Mouse (Mus musculus) forelimb bud, embryonic 11.5 days (tissue): ENCODE measurements around the gene Sh3d21.

ENCODE experiments used
- DNase-seq: peaks from one replicate; pipeline ENCODE4 v3.0.0-alpha.2; 2012; ENCODE audit warnings: low read depth, low spot score

The Sh3d21 gene

DNA sequence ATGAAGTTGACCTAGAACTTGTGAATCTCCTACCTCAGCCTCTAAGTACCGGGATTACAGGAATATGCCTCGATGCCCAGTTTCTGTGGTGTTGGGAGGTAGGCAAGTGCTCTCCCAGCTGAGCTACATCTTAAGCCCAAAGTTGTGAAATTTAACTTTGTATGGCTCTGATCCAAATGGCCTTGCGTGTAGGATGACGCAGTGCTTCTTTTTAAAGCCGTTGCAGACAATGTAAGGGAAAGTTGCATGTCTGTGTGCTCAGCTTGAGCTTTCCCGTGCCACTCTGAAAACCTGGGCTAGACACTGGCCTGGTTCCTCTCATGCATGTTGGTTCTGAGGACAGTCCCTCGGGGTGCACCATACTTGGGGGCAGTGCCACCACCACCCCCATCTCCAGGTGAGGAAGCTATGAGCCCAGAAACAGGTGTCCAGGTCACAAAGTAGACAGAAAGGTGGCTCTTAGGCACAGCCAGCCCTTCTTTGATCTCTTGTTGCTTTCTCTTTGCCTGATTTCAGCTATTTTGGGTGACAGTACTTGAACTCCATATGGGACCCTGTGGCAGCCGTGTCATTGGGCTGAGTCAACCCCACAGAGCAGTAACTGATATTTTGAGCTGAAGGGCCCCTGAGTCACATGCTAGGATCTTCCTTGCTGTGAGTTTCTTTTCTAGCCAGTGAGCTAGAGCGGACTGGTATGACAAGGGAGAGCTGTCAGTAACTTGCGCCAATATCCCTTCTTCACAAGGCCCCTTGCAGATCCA, 53.5 kb downstream of the Sh3d21 start:
- no peak for DNase-seq

DNA sequence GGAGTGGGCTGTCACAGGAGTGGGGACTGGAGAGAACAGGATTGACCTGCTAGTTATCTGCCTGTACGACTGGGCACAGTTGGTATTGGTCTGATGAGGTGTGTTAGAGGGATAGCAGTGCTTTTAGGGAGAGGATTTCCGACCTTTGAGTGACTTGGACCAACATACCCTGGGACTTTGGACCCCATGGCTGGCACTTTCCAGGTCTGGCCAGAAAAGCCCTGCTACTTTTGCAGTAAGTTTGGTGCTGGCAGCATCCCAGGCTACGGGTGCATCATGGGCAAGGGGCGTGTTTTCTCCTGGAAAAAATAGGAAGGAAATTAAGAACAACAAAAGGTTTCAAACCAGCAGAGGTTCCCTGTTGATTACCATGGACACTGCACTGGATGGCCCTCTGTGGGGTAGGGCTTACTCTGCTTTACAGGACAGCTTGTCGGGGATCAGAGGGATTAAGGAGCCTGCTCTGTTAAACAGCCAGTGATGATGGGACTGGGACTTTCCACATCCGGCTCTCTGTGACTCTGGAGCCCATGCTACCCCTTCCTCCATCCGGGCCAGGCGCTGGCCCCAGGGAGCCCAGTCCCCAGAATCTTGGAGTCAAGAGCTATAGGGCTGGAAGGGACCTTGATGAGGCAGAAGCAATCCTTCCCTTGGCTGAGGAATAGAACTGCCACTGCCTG, 55.1 kb downstream of the Sh3d21 start:
- DNase-seq: no peak

DNA sequence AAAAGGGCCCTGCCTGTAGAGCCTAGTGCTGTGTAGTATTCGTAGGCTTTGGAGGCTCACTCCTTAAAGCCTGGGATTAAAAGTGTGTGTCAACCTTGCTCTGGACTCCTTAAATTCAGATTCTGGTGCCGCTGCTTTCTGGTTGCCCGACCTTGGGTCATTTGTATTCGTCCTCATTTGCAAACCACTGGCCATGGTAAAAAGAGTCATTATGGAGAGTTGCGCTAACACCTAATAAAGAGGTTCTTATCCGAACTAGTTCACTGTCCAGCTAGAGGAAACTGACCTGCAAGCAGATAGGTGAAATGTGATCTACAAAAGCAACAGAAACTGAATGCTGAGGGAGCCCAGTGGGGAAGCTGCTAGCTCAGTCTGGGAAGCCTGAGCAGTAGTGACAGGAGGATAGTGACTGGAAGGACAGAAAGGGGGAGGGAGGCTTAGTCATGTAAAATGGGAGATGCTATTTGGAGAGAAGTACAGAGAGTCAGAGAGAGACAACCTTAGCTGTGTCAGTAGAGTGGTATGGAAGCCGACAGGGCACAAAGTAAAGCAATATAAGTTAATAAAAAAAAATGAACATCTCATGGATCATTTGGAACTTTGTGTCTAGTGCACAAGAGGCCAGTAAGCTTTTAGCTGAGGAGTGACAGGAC, 58.0 kb downstream of the Sh3d21 start:
- no peak for DNase-seq

DNA sequence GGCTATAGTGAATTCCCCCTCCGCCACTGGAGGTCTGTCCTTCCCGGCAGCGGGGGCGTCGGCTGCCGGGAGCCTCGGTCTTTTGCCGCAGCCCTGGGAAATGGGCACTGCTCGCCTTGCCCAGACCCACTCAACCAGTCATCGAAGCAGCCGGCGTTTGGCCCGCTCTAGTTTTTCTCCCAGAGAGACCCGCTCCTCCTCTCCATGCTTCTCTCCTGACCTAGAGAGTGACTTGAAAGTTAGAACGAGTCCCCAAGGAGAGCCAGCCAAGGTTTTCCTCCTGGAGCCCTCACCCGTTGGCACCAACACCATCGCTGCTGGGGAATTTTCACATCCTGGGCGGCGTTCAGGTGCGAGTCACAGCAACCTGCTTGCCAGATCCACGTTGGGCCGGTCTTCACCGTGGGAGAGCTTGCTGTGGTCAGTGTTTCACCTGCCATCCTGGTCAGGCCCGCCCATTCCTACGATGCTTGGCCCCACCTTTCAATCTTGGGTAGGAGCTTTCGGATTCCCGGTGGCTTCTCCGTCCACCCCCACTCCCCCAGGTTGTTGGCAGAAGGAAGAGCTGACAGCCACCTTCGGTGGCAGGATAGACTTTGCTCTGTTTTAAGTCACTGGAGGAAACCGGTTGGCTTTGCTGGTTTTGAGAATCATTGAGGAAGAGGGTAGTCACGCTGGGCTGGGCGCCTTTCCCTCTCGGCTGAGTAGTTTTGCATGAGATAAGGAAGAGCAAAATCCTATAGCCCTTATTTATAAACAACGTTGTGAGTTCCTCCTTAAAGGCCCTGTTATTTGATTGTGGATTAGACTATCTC, 58.8 kb downstream of the Sh3d21 start:
- no peak for DNase-seq

DNA sequence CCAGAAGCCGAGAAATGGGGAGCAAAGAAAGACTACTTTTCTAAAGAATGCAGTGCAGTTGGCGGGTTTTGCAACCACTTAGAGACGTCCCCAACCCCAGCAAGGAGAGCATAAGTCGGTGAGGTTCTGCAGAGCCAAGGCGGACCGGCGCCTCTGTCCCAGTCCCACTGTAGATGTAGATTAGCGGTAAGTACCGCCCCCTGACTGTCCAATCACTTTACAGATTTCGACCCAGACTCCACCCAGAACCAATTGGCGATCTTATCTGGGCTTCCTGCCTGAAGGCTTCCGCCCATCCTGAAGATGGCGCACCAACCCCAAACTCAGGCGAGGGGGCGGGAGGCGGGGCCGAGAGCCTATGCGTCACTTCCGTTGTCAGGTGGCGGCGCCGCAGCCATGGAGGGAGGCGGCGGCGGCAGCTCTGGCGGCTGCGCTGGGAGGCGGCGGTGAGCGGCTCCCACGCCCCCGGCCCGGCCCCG, 59.7 kb downstream of the Sh3d21 start, which contains the start of gene Stk40:
Stk40 (plus strand) TSS at position 368 of the 479 bp plus-strand sequence.
- DNase-seq: peak; percentile 97

DNA sequence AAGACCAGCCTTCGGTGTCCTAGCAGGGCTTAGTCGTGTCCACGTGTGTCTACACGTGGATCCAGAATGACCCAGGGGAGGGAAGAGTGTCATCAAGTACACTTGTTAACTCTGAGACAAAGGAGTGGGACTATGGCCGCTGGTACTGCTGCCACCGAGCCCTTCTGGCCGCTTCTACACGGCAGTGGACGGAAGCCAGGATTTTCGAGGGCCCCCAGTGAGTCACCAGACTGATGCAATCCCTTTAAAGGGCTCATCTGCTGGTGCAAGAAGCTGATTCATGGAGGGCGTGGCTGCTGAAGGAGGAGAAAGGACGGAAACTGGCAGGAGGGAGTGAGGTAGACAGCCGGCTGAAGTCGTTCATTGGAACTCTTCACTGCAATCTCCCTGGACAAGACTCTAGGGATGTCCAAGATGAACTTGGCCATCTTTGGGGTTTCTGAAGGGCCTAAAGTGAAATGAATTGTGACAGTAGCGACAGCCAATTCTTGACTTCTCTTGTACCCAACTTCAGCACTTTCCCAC, 60.2 kb downstream of the Sh3d21 start:
- DNase-seq: peak; percentile 40

DNA sequence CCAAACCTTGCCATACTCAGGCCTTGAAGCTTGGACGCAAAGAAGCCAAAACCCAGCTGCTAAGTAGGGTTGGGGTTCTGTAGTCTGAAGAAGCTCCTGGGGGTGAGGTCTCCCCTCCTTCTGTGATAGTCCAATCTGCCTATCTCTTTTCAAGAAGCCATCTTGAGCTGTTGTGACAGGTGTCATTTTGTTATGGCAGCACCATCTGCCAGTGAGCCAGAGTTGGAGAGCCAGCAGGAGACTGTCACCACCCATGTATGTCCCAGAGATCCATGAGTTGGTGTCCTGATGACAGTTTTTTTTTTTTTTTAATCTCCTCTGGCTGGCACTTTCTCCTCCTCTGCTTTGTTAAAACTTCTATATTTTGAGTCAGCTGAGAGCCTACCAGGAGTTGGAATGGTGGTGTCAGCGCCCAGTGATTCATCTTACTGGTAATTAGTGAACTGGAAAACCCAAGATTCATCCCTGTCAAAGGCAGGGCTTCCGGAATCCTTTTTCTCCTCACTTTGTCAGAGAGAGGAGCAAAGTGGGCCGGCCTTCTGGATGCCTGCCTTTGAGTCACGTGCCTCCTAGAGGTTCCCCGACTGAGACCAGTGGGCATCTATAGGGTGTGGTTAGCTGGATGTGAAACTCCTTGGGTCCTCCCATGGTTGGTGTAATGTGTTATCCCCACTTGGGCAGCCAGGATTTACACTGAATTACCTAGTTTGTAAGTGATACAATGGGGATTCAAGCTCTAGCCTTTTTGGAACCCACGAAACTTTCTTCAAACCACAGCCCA, 61.0 kb downstream of the Sh3d21 start:
- DNase-seq: no peak

DNA sequence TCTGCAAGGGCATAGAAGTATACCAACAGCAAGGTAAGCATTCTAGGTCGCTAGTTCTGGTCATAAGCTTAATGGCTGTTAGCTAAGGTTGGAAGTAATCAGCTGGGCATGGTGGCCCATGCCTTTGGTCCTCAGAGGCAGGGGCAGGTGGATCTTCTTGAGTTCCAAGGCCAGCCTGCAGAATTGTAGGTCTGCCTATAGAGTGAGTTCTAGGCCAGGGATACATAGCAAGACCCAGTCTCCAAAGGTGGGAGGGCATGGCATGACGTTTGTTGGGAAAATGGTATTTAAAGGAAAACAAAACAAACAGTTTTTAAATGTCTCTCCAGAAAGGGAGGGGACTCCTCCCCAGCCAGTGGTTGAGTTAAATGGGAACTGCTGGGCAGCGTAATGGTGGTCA, 62.5 kb downstream of the Sh3d21 start:
- no peak for DNase-seq
